Mouse (Mus musculus): Measurements from ENCODE around the gene C1qbp.

C1qbp gene

DNA sequence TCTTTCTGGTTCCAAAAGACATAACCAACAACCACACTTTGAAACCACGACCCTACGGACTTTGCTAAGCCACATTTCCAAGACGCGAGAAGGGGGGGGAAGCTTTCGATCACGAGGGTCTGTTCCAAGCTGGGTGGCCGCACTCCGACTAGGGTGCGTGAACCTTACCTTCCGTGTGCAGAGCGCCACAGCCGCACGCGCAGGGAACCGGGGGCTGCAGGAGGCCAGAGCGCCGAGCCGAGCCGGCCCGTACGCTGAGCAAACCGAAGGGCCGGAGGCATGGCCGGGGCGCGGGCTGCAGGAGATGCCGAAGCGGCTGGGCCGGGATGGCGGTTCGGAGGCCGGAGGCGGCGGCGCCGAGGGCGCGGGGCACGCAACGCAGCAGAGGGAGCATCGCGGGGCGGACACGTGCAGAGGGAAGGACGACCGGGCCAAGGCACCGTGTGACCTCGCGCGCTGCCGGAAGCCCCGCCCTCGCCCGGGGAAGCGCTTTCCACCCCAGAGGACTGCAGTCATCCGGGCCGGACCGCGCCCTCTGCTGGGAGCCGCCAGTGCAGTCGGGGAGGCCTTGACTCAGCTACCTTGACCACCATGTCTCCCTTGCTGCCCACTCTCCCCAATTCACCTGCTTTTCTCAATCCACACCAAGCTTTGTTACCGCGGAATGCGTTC lies at the start of gene C1qbp:
Gene C1qbp (minus strand): TSS at position 470 of the 672 bp plus-strand sequence.
- peak; percentile 91 to 98 for DNase-seq (ENCODE audit: low spot score in 2 of 2)

DNA sequence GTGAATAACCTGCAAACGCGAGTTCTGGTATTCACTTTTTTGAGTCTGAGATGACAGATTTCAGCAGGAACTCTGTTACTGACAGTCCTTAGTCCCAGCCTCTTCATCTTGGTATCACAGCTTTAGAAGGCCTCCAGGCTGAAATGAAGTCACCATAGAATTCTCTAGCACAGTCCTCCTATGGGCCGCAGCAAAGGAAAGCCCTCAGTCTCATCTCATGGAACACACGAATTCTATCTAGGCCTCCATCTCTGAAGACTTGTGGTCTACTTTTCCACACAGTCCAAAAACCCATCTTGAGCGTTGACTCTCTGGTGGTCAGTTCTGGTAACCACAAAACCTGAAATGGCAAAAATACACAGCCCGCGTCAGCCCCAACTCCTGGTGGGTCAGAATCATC lies 49.2 kb upstream of the C1qbp start:
- no peak for DNase-seq (ENCODE audit: low spot score in 2 of 2)

DNA sequence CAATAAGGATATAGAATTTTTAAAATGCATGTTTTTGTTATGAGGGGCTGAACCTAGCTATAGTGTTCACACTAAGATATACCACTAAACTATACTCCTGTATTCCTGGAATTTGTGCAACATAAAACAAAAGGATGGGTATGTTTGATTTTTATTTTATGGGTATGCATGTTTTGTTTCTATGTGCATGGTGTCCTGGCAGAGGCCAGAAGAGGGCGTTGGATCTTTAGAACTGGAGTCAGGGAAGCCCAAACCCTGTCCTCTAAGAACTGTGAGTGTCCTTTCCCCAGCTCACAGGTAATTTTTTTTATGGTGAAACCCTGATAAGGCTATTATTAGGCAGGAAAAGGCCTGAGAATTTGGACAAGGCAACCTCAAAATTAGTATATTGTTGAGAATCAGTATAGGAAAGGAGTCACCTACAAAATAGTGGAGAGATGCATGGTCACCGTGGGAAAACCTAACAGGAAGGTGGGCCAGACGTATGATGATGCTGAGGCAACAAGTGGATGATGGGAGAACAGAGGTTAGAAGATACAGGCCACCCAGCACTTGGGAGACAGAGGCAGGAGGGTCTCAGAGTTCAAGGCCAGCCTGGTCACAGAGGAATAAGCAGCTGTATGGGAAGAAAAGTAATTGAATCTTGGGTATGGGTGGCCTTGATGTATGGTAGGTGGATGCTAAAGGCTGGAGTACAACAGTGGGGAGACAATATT lies 46.7 kb upstream of the C1qbp start:
- DNase-seq (ENCODE audit: low spot score in 2 of 2): no peak

DNA sequence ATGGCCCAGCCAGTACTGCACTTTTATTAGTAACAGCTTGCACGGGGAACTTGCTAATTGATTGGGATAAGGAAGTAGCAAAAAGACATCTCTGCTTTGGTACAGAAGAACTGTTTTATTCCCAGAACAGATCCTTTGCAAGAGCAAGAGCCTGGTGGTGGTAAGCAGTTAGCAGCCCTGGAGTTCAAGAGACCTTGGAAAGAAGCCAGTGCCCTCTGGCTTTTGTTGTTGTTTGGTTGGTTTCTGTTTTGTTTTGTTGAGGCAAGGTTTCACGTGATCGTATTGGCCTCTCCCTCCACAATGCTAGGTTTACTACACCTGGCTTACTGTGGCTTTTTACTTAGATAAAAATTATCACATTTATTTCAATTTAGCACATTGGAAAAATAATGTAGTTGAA lies 45.5 kb upstream of the C1qbp start:
- DNase-seq (ENCODE audit: low spot score in 2 of 2): no peak

DNA sequence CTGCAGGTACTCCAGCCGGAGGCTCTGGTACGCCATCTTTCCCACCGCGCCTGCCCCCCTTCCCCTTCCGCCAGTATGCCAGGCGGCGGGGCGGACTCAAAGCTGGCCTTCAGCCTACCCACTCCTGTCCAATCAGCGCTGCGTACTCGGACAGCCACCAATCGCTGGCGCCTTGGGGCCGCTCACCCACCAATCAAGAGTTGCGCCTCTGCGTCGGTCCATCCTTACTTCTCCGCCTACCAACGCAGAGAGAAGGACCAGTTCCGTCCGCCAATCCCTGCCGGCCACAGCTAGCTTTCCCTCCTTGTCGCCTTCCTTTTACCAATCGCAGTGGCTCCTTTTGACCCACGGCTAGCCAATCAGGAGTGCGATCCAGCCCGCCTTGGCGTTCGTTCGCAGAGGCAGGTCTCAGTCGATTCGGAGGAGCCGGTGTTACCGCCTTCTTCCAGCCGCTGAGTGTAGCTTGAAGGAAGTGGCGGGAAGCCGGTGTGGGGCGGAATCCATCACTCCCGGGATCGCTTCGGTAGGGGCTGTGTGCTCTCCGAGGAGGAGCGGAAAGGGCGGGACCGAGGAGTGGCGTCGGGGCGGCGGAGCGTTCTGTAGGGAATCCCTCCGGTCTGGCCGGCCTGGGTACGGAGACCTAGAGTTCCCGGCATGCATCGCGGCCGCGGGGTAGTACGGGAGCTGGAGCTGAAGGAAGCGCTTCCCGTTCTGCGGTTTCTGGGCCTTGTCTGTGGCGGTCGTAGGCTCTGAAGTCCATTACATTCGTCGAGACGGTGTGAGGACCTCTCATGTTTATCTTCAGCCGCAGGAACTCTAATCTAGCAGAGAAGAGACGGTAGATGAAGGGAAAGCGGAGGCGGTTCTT lies 36.6 kb upstream of the C1qbp start, which contains the start of the genes Mis12 and Derl2:
Gene Mis12 (plus strand): TSS at position 411 of the 868 bp plus-strand sequence.
Gene Derl2 (minus strand): TSS at position 641 of the 868 bp plus-strand sequence.
- DNase-seq (ENCODE audit: low spot score in 2 of 2): peak; percentile 97 to 99

DNA sequence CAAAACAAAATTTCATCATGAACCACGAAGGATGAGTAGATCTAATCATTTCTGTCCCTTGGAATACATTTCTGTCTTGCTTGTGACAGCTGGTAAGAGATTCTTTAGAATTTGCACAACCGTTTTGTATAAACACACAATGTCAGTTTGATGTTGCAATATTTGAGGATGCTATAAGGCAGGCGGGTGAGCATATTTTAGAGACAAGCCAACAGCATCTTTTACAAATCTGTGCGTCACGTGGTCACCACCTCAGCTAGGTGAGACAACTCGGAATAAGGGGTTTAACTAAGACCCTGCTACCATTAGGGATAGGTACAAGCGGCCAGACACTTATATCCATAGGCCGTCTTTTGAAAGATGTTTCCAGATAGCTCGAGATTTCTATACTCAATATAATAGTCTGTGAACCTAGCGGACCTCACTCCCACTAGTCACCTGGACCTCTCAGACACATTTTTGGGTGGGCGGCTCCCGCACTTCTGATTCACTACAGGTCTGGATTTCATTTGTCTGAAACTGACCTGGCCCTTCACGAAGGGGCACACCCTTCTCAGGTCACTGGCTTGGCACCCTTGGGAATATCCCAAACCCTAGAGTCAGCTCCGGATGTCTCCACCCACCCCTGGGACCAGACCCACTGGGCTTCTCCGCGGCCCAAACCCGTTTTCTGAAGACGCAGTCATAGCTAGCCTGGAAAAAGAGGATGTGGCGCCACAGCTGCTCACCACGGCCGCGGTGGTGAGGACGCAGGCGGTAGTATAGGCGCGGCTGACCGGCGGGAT lies 35.8 kb upstream of the C1qbp start:
- DNase-seq (ENCODE audit: low spot score in 2 of 2): no peak

DNA sequence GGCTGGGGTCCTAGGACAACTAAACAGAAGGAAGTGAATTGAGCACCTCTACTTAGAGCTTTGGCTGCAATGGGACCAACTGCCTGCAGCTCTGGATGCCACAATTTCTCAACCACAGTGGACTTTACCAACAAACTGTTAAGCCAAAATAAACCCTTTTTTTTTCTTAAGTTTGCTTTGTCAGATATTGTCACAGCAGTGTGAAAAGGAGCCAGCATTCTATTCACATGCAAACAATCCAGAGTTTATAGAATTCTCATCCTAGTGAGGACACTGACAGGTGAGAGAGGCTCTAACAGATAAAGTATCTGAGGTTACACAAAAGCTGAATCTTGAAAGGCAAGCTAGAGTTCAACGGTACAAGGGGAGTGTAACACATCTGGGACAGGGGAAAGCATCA lies 34.2 kb upstream of the C1qbp start:
- no peak for DNase-seq (ENCODE audit: low spot score in 2 of 2)

DNA sequence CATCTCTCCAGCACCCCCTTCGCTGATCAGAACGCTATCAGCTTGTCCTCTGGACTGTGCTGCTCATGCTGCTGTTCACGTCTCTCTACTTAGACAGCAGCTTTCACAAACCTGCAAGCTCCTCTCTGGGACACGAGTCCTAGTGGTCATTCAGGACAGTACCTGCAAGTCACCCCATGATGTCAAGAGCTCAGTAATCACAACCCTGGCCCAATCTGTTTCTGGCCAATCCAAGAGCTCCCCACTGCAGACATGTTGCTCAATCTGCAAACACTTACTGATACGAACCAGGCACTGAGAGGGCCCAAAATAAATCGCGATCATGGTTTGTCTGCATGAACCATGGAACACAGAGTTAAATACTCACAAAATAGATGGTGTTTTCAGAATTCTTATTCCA lies 29.9 kb upstream of the C1qbp start:
- DNase-seq (ENCODE audit: low spot score in 2 of 2): no peak

DNA sequence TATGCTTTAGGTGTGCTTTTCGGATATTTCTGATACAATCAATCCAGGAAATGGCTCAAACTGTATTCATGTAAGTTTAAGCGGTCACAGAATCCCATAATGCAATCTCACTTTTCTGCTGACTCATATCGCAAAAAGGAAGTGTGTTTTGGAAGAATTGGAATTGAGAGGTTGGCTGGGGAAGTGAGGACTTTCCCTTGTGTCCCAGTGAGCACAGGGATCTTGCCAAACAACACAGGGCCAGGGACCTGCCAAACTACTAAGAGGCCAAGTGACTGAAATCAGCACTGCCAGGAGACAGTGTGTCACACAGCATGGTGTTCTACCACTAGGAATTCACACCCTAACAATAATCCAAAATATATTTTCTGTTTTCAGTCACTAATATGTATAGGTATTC lies 25.5 kb upstream of the C1qbp start:
- no peak for DNase-seq (ENCODE audit: low spot score in 2 of 2)

DNA sequence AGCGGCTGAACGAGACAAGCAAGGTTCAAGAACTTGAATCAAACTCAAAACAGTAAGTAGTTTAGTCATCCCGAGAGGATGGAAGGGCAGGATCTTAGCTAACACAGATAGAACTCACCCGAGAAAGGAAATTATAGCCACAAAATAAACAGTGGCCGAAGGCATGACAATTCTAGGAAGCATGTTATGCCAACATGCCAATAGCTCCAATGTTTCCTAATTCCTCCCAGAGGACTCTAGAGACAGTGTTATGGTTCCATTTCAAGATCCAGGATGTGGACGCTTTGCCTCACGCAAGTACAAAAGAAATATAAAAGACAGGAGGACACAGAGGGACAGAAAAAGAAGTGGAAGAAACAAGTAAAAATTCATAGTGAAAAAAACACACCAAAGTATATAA lies 25.0 kb upstream of the C1qbp start:
- DNase-seq (ENCODE audit: low spot score in 2 of 2): no peak

DNA sequence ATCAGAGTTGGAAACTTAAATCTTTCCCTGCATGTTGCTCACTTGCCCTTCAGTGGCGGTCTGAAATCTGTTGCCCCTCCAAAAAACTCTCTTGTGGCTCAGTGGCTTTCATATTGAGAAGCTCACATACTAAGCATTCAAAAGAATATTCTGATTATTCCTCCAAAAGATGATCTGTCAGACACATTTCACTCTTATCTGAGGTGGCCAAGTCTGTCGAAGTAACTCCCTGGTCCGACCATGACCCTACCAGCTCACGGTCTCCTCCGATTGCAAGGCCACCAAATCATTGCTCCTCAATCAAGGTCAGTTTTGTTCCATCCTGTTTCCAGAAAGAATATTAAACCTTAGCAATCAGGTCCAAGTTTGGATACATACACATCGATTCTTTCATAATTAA lies 24.2 kb upstream of the C1qbp start:
- no peak for DNase-seq (ENCODE audit: low spot score in 2 of 2)

DNA sequence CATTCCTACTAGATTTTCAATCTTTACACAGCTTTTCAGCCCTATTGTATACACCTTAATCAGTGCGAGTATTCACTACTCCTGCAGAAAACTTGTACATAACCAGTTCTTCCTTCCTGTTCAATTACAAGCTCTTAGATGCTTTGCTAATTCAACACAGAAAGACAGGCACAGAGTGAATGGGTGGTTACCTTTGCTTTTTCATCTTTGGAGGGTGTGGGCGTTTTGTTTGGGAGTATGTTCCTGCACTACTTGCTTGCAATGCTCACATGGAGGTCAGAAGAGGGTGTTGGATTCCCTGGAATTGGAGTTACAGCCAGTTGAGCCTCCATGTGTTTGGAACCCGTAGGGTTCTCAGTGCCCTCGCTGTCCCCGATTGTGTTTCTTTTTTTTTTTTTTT lies 22.2 kb upstream of the C1qbp start:
- DNase-seq (ENCODE audit: low spot score in 2 of 2): no peak

DNA sequence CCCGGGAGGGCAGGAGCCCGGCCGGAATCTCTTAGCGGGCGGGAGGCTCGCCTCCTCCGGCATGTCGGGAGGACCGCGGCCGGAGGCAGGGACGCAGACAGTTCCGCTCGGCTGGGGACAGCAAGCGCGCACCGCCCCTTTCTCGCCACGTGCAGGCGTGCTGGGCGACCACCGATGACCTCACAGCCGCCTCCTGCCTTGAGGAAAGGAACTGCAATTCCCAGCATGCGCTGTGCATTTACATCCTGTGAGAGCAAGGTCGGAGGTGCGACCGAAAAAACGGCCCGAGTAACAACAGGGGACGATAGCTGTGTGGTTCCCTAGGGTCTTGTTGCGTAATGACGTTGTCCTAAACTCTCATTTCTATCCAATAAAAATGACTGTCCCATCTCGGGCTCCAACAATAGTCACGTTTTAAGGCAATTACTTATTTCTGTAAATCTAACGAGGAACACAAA lies 21.5 kb upstream of the C1qbp start, which contains the start of gene Dhx33:
Gene Dhx33 (minus strand): TSS at position 122 of the 458 bp plus-strand sequence.
- DNase-seq (ENCODE audit: low spot score in 2 of 2): peak; percentile 95 to 96

DNA sequence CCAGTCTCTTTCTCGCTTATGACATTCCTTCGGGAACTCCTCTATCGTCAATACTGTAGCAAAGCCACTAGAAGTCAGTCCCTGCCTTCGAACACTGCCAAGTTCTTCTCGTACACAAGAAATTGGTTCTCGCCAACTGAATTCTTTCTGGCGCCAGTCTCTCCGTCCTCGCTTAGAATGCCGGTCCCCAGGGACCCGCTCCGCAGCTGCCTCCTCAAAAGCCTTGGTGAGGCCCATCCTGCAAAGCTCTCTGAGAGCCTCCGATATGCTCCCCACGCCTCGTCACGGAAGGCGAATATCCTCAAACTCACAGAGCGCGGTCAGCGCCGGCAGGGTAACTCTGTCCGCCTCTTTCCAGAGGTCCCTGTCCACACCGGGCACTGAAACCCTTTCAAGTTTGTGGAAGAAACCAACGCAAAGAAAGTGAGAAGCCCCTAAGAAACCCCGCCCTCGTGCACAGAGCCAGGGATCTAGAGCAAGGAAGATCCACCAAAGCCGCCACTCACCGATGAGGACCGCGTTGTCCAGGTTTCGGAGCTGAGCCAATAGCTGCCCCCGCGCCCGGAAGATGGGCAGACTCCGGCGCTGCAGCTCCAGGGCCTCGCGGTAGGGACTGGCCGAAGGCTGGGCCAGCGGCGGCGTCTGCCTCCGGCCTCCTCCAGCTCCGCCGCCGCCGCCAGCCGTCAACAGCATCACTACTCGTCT lies 20.9 kb upstream of the C1qbp start:
- DNase-seq (ENCODE audit: low spot score in 2 of 2): peak in 1 of 2 experiments; percentile 63

DNA sequence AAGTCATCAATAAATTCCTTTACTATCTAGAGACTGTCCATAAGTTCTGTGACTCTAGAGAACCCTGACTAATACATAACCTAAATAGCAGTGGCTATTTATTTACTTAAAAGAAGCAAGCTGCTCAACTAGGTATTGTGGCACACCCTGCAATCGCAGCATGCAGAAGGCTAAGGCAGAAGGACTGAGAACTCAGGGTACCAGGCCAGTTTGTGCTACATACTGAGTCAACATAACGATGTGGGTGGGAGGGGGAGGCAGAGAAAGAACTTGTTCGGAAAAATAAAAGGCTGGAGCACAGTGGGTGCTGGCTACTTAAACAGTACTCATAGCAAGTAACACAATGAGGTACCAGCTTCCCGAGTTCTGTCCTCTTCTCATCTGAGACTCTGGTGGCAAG lies 18.3 kb upstream of the C1qbp start:
- DNase-seq (ENCODE audit: low spot score in 2 of 2): no peak

DNA sequence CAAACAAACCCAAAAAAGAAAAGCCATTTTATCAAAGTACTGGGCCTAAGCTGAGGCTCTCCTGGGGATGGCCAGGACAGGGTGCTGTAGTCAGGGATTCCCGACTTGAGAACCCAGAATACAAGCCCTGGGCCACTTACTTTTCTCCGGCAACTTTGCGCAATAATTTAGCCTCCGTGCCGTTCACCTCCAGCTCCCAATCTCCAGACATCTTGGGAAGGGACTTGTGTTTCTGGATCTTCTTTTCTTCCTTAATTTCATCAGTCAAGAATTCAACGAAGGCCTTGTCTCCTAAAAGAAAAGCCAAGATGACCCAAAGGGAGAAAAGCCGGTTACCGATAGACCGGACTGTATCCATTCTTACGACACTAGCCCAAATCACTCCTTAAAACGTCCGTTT lies 796 bp downstream of the C1qbp start:
- no peak for DNase-seq (ENCODE audit: low spot score in 2 of 2)

DNA sequence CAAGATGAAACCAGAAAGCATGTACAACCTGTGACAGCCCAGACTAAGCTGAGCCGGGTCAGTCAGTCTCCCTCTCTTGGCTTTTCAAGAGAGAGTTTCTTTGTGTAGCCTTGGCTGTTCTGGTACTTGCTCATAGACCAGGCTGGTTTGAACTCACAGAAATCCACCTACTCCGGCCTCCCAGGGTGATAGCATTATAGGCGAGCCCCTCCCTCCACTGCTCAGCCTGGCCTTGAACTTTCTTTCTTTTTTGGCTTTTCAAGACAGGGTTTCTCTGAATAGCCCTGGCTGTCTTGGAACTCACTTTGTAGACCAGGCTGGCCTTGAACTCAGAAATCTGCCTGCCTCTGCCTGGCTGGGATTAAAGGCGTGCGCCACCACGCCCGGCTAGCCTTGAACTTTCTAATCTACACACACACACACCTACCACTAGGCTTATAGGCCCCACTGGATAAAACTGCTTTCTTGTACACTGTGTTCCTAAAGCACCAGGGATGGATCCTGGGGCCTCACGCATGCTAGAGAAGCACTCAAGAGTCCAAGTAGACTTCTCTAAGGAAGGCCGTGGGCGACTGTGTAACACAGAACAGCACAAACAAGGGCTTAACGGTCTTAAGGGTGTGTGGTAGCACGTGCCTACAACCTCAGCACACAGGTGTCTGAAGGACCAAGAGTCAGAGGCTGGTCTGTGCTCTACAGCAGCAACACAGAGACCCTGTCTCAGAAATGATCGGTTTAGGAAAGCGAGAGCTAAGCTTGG lies 1.9 kb downstream of the C1qbp start:
- no peak for DNase-seq (ENCODE audit: low spot score in 2 of 2)

DNA sequence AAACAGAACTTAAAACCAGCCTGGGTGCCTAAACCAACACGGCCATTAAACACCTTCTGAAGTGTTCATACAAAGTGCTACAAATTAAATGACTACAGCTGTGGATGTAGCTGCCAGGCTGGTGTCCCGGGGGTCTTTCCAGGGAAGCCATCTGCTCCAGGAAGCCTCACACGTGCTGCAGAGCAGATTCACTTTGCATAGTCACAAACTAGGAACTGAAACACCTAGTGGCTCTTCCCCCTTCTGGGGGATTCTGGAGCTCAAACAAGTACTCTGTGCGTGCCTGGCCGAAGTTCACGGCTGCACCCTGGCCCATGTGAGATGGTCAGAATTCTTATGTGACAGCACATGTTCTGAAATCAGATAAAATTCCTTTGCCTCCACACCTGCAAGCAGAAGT lies 2.6 kb downstream of the C1qbp start:
- DNase-seq (ENCODE audit: low spot score in 2 of 2): no peak

DNA sequence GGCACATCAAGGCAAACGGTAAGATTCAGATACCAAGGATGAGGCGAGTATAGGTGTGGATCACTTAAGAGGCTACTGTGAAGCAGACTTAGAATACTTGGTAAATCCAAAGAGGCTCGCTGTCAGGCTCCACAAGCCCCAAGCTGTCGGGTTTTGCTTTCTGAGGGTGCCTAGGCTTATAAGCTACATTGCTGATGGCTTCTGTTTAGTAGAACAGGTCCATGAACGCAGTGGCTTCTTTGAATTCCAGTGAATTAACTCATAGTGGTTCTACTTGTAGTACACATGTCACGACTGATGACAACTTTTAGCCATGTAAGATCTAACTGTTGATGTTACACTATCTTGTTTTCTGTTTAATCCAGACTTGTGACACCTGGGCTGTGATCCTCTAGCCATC lies 5.5 kb downstream of the C1qbp start:
- no peak for DNase-seq (ENCODE audit: low spot score in 2 of 2)

DNA sequence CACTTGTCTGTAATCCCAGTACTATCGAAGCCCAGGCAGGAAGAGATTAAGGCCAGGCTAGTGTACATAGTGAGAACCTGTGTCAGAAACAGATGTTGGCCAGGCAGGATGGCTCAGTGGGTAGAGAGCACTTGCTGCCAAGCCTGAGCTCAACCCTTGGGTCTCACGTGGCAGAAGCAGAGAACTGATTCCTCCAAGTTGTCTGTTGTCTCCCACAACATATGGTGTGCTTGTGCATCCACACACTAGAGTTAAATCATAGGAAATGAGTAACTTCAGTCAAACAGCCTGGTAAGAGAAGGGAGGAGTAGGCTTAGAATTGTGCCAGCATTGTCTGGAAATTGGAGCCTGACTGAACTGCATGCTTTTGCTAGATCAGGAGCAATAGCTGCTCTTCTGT lies 7.6 kb downstream of the C1qbp start:
- DNase-seq (ENCODE audit: low spot score in 2 of 2): no peak

All from urinary bladder, postnatal 4 days (tissue).